ENCODE assay signal across 8 mouse cellular contexts in genomic region chr19:37263943-37264897, GRCm38 (mm10). TPM values are rescaled to one million over a fixed set of nuclear protein-coding genes. Genes with fewer than 3 reads are reported as not detected.
DNase-seq lines count a peak whose midpoint lies in the region; ATAC-seq and TF ChIP-seq lines count a peak whose summit lies in the region.

No protein-coding gene starts in this region.

- no peak overlapping the region for H3K4me3 ChIP-seq in kidney, embryonic 16.5 days (ENCODE audit: low read length)
- H3K4me3 ChIP-seq in hindbrain, embryonic 12.5 days: no peak overlapping the region
- H3K4me3 ChIP-seq in liver, postnatal 0 days (ENCODE audit: low read depth, low read length): peak overlapping the region; percentile 41

- H3K27ac ChIP-seq in kidney, embryonic 16.5 days (ENCODE audit: low read length): no peak overlapping the region
- no peak overlapping the region for H3K27ac ChIP-seq in hindbrain, embryonic 12.5 days
- peak overlapping the region; percentile 93 for H3K27ac ChIP-seq in liver, postnatal 0 days (ENCODE audit: low read depth)

- no peaks in the 10 kb centered on the region for H3K27me3 ChIP-seq in kidney, embryonic 16.5 days (ENCODE audit: insufficient read depth, low read length)
- no peaks in the 10 kb centered on the region for H3K27me3 ChIP-seq in hindbrain, embryonic 12.5 days
- no peaks in the 10 kb centered on the region for H3K27me3 ChIP-seq in liver, postnatal 0 days (ENCODE audit: insufficient read depth, low read length)

- peaks cover 11% of the 10 kb centered on the region; the same call in 1 of the 2 replicates for H3K36me3 ChIP-seq in kidney, embryonic 16.5 days (ENCODE audit: insufficient read depth, low read length)
- peaks cover 6% of the 10 kb centered on the region; the same call in 1 of the 2 replicates for H3K36me3 ChIP-seq in hindbrain, embryonic 12.5 days
- H3K36me3 ChIP-seq in liver, postnatal 0 days (replicated peaks; ENCODE audit: insufficient read depth, low read length): peaks cover 8% of the 10 kb centered on the region

- no peak for ATAC-seq in kidney, embryonic 16.5 days (ENCODE audit: low FRiP score, low TSS enrichment)
- ATAC-seq in hindbrain, embryonic 12.5 days (ENCODE audit: low FRiP score): 0 out of 2 replicates have a peak, but pooled peaks have one; percentile 46
- peak; percentile 85 for ATAC-seq in liver, postnatal 0 days
- ATAC-seq in monocyte, adult 5-6 weeks (replicated peaks; ENCODE audit: insufficient number of reproducible peaks, low FRiP score, low TSS enrichment, poor library complexity, severe bottlenecking): no peak

- H3K4me1 ChIP-seq in kidney, embryonic 16.5 days (ENCODE audit: insufficient read depth, low read length): no peaks in the 10 kb centered on the region
- H3K4me1 ChIP-seq in hindbrain, embryonic 12.5 days: peaks cover 10% of the 10 kb centered on the region; the same call in 1 of the 2 replicates
- H3K4me1 ChIP-seq in liver, postnatal 0 days (ENCODE audit: insufficient read depth): no peaks in the 10 kb centered on the region

- peak; percentile 63 for TF ChIP-seq EP300 in liver, postnatal 0 days (IDR thresholded peaks at IDR 0.05; ENCODE audit: low read depth)

- H3K9me3 ChIP-seq in kidney, embryonic 16.5 days (ENCODE audit: low read length): no peaks in the 10 kb centered on the region
- no peaks in the 10 kb centered on the region; the same call in 1 of the 2 replicates for H3K9me3 ChIP-seq in hindbrain, embryonic 12.5 days (replicated peaks)
- no peaks in the 10 kb centered on the region for H3K9me3 ChIP-seq in liver, postnatal 0 days (ENCODE audit: low read length)

- H3K9ac ChIP-seq in kidney, embryonic 16.5 days (replicated peaks; ENCODE audit: low read length): no peak overlapping the region
- H3K9ac ChIP-seq in hindbrain, embryonic 12.5 days: no peak overlapping the region
- peak overlapping the region; percentile 61 for H3K9ac ChIP-seq in liver, postnatal 0 days (replicated peaks)

- TF ChIP-seq CTCF in liver, postnatal 0 days (IDR thresholded peaks at IDR 0.05; ENCODE audit: low read depth): no peak

- DNase-seq in kidney, adult 18-20 months: peak; percentile 69
- DNase-seq in Muller cell, postnatal 12 days (ENCODE audit: inconsistent ontology term): peak; percentile 98
- peak; percentile 34 for DNase-seq in cerebellum, adult 9-11 months
- peak; percentile 66 for DNase-seq in liver, postnatal 0 days
- DNase-seq in thymus, postnatal 10 days (ENCODE audit: low spot score in 2 of 2): no peak

- H3K4me2 ChIP-seq in kidney, embryonic 16.5 days (replicated peaks; ENCODE audit: low read depth, low read length): no peak overlapping the region
- H3K4me2 ChIP-seq in hindbrain, embryonic 12.5 days (replicated peaks): no peak overlapping the region
- peak overlapping the region; percentile 51 for H3K4me2 ChIP-seq in liver, postnatal 0 days (ENCODE audit: low read depth, low read length)

- 64% methylated on average over 23 of the region's 23 CpGs for WGBS in kidney, embryonic 16.5 days
- 55% methylated on average over 23 of the region's 23 CpGs for WGBS in hindbrain, embryonic 12.5 days
- WGBS in liver, postnatal 0 days (ENCODE audit: insufficient replicate concordance): 53% methylated on average over 23 of the region's 23 CpGs

RNA-seq across cellular contexts. Expression of gene Cpeb3, which starts 55.8 kb away (rescaled TPM):
- polyA plus RNA-seq in kidney, embryonic 16.5 days (2015; fragmentation: Nextera tagmentation; extraction: Ambion mirVana): 0.73 and 1.3 TPM in 2 replicates
- polyA plus RNA-seq in hindbrain, embryonic 12.5 days (2016; fragmentation: Nextera tagmentation; extraction: Ambion mirVana): 6.2 and 7.0 TPM in 2 replicates
- polyA plus RNA-seq in liver, postnatal 0 days (2015; fragmentation: Nextera tagmentation; extraction: Ambion mirVana): 2.1 and 2.8 TPM in 2 replicates
- 0.86 to 3.3 TPM (median 3.1 TPM) in 3 replicates for total RNA-seq in monocyte, adult 5-6 weeks (2017)

RNA-seq across cellular contexts. Expression of gene March5, which starts 56.9 kb away (rescaled TPM):
- 74.4 and 79.8 TPM in 2 replicates for polyA plus RNA-seq in kidney, embryonic 16.5 days (2015; fragmentation: Nextera tagmentation; extraction: Ambion mirVana)
- polyA plus RNA-seq in hindbrain, embryonic 12.5 days (2016; fragmentation: Nextera tagmentation; extraction: Ambion mirVana): 151 and 154 TPM in 2 replicates
- polyA plus RNA-seq in liver, postnatal 0 days (2015; fragmentation: Nextera tagmentation; extraction: Ambion mirVana): 119 and 126 TPM in 2 replicates
- total RNA-seq in monocyte, adult 5-6 weeks (2017): 93.4 to 122 TPM (median 106 TPM) in 3 replicates

Comparison
In these comparisons a context has a peak if more than half of its experiments do, and no peak if none do; other contexts are left out.
1. DNase-seq: peak in kidney, adult 18-20 months (single experiment), Muller cell, postnatal 12 days (single experiment), cerebellum, adult 9-11 months (single experiment) and liver, postnatal 0 days (single experiment); none in thymus, postnatal 10 days (0 of 2).
2. ATAC-seq: peak in hindbrain, embryonic 12.5 days (single experiment) and liver, postnatal 0 days (single experiment); none in kidney, embryonic 16.5 days (single experiment) and monocyte, adult 5-6 weeks (single experiment).